Mouse (Mus musculus) 416B (cell line): Measurements from ENCODE around the gene Acss2.
"Not testable (repeated sequence)": the region's sequence is repeated elsewhere in the genome, so short reads cannot be mapped to it uniquely, and the experiment has no call there.

Source experiments
- DNase-seq: peaks from one replicate; pipeline ENCODE4 v3.0.0; 2011; ENCODE audit warnings: low read depth

The Acss2 gene

DNA sequence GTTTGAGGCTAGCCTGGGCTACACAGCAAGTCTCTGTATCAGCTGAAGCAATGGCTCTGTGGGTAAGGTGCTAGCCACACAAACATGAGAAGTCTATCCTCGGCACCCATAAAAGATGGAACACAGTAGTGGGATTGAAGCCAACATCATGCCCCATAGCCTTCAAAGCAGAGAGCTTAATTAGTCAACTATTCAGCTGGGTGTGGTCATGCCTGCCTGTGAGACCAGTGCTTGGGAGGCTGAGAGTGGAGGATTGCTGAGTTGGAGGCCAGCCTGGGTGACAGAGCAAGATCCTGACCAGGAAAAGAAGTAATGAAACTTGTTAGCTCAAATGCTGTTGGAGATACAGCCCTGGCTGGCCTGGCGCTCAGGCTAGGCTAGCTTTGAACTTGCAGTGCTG, 73.1 kb downstream of the Acss2 start:
- no peak for DNase-seq

DNA sequence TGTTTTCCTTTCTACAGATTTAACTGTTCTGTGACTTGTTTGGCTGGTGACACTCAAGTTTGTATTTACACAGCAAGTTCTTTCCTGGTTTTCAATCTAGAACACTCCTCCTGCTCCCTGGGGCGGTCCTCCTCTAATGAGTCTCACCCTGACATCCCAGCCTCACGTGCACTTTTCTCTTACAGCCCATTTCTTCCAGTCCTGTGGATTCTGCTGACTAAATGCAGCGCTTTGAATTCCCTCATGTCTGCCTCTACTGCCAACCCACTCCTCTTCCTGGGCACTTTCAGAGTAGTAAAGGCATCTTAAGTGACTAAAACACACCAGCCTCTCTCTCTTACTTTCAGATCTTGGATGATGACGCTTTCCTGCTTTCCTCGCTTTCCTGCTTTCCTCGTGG, 73.9 kb downstream of the Acss2 start:
- DNase-seq: peak; percentile 42

DNA sequence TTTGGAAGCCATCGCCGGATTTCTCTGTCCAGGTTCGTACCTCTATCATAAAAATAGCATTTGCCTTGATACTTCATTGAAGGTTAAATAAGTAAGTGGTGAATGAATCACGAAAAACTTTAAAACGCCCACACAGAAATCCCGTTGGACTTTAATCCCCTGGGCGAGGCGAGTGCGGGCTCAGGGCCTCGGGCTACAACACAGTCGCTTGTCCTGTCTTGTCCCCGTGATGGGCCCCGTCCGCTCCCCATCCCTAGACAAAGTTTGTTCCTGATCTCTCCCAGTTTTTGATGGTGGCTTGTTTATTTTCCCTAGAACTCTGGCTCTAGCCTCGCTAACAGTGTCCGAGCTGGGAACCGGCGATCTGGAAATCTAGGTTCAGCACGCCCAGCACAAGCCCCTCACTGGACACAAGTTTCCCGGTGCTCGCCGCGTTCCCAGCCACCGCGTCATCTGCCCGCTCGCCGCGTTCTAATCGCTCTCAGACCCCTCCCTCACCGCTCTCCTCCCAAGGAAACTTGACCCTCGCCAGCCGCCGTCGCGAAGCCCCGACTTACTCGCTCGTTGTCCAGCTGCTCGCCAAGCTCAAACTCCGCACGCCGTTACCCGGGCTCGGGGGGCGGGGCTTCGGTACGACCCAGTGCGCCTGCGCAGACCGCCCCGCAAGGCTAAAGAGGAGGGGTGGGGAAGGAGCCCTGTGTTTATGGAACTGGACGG, 74.5 kb downstream of the Acss2 start, which contains the start of gene Gss:
TSS of gene Gss (minus strand) at position 674 of the 717 bp plus-strand sequence.
- DNase-seq: peak; percentile 98

DNA sequence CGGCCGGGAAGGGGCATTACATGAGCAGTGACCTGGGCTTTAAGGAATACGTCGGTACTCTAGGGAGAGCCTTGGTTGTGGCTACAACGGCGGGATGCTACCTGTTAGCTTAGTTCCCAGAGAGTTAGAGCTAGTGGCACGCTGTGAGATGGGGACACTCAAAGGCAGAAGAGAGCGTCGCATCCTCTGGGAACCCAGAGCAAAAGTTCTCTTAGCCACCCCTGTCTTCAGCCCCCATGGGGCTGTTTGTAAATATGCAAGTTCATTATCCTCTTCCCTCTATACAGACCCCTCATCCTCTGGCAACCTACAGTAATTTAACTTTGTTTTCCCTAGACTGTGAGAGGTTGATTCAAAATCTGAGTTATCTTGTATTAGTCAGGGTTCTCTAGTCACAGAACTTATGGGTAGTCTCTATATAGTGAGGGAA, 75.1 kb downstream of the Acss2 start:
- DNase-seq: no peak

DNA sequence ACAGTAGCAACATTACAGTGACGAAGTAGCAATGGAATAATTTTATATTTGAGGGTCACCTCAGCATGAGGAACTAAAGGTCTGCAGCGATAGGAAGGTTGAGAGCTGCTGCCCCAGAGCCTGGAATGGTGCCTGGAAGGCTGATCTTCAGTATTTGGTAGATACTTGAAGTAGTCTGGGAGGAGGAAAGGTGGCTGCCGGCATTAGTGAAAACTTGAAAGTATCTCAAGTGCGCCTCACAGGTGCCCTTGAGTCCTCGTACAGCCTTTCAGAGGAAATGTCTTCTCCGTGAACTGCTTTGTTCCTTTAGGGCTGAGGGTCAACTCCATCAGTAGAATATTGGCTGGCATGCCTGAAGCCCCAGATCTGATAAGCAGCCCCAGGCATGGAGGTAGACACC, 77.8 kb downstream of the Acss2 start:
- DNase-seq: no peak

DNA sequence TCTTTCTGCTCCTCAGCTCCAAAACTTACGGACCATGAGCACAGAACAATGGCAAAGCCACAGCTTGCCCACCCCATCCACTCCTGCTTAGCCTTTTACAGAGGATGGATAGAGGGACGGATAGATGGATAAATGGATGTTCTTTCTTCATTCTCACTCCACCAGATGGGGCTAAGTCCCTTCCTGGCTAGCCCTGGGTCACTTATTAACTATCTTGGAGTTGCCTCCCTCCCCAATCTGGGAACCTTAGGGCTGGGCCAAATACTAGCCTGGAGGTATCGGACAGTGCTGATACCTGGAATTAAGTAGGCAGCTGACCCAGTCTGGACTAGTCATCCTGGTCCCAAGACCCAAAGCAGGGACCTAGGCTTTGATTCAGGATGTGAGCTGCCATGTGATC, 86.0 kb downstream of the Acss2 start:
- no peak for DNase-seq

DNA sequence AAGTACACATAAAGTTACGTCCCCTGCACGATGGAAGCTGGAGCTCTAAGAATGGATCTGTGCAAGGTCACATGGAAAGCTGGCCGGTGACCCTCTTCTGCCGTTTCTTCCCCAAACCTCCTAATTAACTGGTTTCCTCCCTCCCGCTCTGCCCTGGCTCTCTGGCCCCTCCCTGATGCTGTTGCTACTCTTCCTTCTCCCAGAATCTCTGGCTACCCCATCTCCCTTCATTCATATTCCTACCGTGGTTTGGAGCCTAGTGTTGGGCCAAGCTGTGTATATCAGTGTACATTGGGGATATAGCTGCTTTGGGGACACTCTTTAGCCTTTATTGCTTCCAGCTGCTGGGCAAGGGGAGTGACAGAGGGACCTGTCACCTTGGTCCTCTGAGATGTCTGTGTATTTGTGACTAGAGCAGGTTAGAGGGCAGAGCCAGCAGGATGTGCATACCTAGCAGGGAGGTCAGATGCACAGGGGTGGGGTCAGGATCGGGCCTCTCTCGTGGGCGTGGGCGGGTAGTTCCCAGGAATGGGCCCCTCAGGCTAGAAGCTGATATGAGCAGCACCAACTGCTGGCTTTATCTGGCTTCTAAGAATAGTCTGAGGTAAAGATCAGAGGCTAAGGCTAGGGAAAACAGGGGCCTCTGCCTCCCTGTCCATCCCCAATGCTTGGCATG, 87.0 kb downstream of the Acss2 start:
- no peak for DNase-seq

DNA sequence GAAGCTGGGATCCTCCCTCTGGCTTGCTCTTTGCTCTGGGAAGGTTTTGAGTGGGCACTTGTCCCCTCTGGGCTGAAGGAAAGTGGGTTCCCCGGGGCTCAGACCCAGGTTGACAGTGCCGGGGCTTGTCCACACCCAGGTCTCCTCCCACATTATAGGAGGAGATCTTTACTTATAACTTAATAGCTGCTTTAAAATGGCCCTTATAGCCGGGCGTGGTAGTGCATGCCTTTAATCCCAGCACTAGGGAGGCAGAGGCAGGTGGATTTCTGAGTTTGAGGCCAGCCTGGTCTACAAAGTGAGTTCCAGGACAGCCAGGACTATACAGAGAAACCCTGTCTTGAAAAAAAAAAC, 87.5 kb downstream of the Acss2 start:
- DNase-seq: not testable (repeated sequence)

DNA sequence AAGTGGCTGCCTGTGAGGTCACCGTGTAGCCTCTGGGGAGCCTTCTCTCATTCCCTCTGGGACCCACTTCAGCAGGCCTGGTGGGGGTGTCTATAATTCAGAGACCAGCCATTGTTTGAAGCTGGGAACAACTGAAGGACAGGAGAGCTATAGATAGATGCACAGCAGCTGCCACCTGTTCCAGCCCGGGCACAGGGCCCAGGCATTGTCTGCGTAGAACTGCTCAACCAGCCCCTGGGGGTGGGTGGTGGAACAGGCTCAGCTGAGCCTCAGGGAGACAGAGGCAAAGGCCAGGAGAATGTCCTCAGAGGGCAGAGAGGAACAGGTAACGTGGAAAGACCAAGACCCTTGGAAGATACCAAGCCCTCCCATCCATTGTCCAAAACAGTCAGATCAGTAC, 88.6 kb downstream of the Acss2 start:
- no peak for DNase-seq

DNA sequence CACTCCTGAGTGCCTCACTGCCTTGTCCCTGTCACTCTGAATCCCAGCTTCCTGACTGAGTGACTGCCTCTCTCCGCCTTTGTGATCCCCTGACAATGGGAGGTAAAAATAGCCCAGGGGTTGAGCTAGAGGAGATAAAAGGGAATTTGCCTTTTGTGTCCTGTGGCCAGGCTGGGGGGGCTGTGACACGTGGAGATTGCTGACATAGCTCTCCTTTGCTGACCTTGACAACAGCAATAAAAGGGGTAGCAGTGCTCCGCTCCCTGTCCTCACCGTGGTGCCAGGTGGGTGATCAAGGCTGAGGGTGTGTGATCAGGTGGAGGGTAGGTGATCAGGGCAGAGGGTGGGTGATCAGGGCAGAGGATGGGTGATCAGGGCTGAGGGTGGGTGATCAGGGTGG, 93.2 kb downstream of the Acss2 start, which contains the start of gene Myh7b:
TSS of gene Myh7b (plus strand) at position 235 of the 400 bp plus-strand sequence.
- no peak for DNase-seq

DNA sequence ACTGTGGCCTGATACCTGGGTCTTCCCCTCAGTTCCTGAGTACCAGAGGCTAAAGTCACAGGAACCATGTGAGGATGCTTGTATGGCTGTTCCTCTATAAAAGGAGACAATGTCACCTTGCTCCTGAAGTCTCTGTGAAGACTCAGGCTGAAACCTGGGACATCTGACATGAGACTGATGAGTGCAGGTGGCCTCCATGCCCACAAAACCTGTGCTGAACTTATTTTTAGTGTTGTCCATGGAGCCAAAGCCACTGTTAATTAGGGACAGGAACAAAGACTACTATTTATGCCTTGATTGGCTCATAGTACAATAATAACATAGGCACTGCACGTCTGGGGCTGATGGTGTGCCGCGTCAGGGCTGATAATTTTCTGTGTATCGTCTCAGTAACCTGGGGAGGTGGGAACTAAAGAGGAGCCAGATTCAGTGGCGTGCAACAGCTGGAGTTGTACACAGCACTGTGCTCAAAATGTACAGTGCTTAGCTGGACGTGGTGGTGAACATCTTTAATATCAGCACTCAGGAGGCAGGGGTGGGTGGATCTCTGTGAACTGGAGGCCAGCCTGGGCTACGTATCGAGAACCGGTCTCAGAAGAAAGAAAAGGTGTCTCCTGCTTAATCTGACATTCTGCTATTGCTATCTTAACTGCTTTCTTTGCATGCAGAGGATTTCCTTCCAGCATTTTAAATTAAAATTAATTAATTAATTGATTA, 94.2 kb downstream of the Acss2 start:
- DNase-seq: no peak

DNA sequence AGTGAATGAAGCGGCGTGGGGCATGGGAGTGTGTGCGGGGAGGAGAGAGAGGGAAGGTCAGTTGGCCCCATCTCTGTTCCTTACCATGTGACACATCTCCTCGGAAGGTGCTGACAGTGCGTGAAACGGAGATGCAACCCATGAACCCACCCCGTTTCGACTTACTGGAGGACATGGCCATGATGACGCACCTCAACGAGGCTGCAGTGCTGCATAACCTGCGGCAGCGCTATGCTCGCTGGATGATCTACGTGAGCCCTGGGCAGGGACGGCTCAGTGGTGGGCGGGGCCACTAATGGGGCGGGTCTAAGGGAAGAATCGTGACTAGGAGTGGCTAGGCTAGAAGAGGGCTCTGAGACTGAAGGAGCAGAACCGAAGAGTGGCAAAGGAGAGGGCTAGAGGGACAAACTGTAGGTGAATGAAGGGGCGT, 95.6 kb downstream of the Acss2 start:
- peak; percentile 38 for DNase-seq

DNA sequence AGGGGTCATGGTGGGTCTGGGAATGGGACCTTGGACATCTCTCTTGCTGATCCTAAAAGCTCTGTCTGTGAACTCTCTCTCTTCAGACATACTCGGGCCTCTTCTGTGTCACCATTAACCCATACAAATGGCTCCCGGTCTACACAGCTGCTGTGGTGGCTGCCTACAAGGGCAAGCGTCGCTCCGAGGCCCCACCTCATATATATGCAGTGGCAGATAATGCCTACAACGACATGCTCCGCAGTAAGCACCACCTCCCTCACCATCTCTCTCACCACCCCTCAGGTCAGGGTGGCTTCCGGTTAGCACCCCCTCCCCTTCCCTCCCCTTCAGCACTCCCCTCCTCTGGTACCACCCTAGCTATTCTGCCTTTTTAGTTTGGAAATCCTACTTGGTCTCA, 96.2 kb downstream of the Acss2 start:
- no peak for DNase-seq

DNA sequence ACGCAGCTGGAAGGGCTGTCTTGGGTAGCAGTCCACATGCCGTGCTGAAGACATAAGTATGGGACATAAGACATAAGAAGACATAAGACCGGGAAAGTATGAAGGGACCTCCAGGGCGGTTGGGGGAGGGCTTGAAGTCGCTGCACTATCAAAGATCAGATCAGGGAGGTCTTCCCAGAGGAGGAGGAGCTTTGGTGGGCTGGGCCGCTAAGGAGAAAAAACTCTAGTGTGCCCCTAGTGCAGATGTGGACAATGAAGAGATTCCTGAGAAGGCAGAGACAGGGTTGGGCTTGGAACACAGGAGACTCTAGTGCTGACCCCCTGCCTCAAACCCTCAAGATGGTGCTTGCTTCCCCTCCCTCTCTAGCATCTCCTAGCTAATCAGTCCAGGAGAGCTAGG, 99.2 kb downstream of the Acss2 start:
- DNase-seq: no peak

DNA sequence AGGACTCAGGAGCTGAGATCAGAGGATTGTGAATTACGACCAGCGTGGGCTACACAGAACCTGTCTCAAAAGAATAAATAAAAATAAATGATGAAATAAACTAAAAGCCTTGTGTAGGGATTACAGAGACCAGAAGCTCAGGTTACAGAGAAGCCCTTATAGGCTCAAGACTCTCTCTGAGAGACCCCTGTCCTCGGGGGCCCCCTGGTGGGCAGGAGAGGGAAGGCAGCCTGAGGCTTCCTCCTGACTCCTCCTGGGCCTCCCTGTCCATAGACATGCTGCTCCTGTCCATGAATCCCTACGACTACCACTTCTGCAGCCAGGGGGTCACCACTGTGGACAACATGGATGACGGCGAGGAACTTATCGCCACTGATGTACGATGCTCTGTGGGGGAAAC, 102.1 kb downstream of the Acss2 start:
- DNase-seq: peak; percentile 79

DNA sequence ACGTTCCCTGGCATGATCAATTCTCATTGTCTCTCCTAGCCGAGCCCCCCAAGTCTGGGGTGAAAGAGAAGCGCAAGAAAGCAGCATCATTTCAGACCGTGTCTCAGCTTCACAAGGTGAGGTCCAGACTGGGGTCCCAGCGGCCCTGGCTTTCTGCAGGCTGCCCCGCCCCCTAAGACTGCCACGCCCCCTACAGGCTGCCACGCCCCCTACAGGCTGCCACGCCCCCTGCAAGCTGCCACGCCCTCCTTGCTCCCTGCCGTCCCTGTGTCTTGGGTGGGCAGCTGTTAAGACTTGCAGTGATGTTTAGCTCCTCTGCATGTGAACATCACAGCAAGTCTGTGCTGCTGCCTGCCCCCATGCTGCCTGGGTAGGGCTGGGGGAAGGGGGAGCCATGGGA, 104.9 kb downstream of the Acss2 start:
- no peak for DNase-seq

DNA sequence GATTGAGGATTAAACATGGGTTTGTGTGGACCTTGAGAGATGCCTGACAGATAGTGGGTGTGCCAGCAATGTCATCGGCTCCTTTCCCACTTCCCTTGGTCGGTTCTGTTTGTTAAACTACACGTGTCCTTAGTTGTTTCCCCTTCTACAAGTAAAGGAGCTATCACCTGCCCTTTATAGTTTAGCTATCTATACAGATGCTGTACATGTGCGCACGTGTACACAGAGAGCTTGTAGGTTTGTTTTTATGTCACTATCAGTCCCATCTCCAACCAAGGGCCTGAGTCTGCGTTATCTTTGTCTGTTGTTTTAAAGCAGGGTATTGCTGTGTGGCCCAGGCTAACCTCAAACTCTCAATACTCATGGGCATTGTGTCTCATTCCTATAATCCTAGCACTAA, 106.2 kb downstream of the Acss2 start:
- no peak for DNase-seq

DNA sequence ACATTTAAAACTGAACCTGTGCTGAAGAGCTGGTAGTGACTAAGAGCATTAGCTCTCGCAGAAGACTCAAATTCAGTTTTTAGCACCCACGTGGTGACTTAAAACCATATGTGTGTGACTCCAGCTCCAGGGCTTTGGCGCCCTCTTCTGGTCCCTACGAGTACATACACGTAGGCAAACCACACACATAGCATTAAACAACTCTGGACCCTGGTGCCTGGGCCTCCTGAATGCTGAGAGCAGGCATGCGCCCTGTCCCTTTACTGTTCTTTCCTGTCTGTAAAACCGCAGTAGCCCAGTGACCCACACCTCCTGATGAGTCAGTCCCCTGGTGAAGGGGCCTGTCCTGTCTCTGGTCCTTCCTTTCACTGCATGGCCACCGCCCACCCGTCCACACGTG, 107.0 kb downstream of the Acss2 start:
- peak; percentile 98 for DNase-seq

DNA sequence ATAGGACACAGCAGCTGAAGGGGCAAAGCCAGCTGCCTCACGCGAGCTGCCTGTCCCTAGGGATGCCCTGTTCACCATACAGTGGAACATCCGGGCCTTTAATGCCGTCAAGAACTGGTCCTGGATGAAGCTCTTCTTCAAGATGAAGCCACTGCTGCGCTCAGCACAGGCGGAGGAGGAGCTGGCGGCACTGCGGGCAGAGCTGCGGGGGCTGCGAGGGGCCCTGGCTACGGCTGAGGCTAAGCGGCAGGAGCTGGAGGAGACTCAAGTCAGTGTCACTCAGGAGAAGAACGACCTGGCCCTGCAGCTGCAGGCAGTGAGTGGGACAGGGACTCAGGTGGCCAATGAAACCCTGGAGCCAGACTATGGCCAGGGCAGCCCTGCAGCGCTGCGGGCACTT, 108.5 kb downstream of the Acss2 start:
- DNase-seq: no peak

DNA sequence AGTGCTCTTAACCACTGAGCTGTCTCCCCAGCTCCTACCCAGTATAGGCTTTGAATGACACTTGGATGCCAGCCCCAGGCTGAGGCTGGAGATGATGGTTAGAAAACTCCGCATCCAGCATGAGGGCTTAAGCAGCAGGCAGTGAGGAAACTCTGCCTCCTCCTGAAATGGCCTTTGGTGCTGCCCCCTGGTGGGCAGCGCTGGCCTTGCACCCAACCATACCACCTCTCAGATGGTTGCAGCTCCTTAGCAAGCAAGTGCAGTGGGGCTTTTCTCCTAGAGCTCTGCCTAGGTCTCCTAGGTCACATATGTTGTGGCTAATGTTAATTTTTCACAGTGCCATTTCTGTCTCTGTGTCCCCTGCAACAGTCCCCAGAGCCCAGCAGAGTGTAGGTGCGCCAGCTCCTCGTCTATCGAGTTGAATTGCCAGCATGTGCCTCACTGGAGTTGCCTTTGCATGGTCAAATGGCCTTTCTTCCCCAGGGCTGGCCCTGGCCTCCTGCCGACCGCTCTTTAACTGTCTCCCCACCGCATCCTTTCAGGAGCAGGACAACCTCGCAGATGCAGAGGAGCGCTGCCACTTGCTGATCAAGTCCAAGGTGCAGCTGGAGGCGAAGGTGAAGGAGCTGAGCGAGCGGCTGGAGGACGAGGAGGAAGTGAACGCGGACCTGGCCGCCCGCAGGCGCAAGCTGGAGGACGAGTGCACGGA, 109.4 kb downstream of the Acss2 start:
- DNase-seq: peak; percentile 71

DNA sequence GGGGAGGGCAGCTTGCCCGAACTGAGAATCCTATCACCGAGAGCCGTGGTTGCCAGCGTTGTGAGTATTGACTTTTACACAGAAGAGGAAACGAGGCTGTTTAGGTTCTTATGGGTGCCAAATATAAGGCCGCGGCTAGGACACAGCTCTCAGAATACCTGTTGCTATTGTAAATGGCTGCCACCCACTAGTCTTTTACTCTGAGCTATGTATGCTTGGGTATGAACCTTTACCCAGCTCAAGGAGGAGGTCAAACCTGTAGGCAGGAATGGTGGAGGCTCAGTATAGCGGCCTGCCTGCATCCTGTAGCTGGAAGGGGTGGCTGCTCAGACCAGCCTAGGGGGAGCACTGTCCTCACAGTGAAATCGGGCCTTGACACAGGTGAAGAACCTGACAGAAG, 110.4 kb downstream of the Acss2 start:
- DNase-seq: no peak

DNA sequence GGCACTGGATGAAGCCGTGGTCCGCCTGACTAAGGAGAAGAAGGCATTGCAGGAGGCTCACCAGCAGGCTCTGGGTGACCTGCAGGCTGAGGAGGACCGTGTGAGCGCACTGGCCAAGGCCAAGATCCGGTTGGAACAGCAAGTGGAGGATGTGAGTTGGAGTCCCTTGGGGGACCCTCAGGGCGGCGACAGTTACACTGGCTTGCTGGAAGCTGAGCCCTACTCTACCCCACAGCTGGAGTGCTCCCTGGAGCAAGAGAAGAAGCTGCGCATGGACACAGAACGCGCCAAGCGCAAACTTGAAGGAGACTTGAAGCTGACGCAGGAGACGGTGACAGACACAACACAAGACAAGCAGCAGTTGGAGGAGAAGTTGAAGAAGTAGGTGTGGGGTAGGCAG, 110.8 kb downstream of the Acss2 start:
- DNase-seq: no peak
